Mouse (Mus musculus) spleen, adult 2 months (tissue): ENCODE results near the gene Itgal.

ENCODE experiments used
- CTCF ChIP-seq: fragments of 200-500 bp; IDR thresholded peaks from 2 replicates; pipeline ENCODE4 v1.5.1; 2011; ENCODE audit warnings: mild to moderate bottlenecking, inconsistent platforms; ENCODE audit not compliant: insufficient read depth, insufficient read length, insufficient replicate concordance; ENCODE audit errors: extremely low read depth
- POLR2A ChIP-seq: fragments of 200-500 bp; IDR thresholded peaks from 2 replicates; pipeline ENCODE4 v1.6.1; 2011; ENCODE audit warnings: low read depth, low read length, inconsistent platforms

GRCm38 (mm10) chr7:127357871-127358270 is 61.8 kb downstream of the Itgal start:
- TF ChIP-seq CTCF (no peak), POLR2A (no peak)
